Mouse (Mus musculus): ENCODE data around the gene Lyg1.

GRCm38 (mm10) chr1:37996877-37997484 is 39.4 kb upstream of the Lyg1 start:
- TF ChIP-seq POLR2A (IDR thresholded peaks at IDR 0.05; ENCODE audit: insufficient read depth, low read length), result peak; percentile 34
- TF ChIP-seq CTCF (IDR thresholded peaks at IDR 0.05; ENCODE audit: low read depth, low read length), result no peak

Measured in ES-Bruce4 (cell line).